Mouse (Mus musculus): ENCODE results near the gene 1600002K03Rik.
"Not testable (repeated sequence)": the region's sequence is repeated elsewhere in the genome, so short reads cannot be mapped to it uniquely, and the experiment has no call there.

1600002K03Rik gene

GRCm38 (mm10) chr10:80154384-80154783 is 18.4 kb upstream of the 1600002K03Rik start:
- no peak for DNase-seq (ENCODE audit: low read depth)

GRCm38 (mm10) chr10:80155277-80155676 is 17.5 kb upstream of the 1600002K03Rik start:
- DNase-seq (ENCODE audit: low read depth): no peak

GRCm38 (mm10) chr10:80156002-80156751 is 16.6 kb upstream of the 1600002K03Rik start:
- peak; percentile 45 for DNase-seq (ENCODE audit: low read depth)

- DNase-seq (ENCODE audit: low read depth): no peak
Observed at GRCm38 (mm10) chr10:80156752-80157053, 16.0 kb upstream of the 1600002K03Rik start.

- DNase-seq (ENCODE audit: low read depth): no peak
Observed at GRCm38 (mm10) chr10:80157141-80157929, 15.4 kb upstream of the 1600002K03Rik start.

GRCm38 (mm10) chr10:80158307-80158986 is 14.3 kb upstream of the 1600002K03Rik start:
- DNase-seq (ENCODE audit: low read depth): peak; percentile 77

- DNase-seq (ENCODE audit: low read depth): peak; percentile 56
Observed at GRCm38 (mm10) chr10:80159021-80159560, 13.7 kb upstream of the 1600002K03Rik start.

- DNase-seq (ENCODE audit: low read depth): peak; percentile 100
Observed at GRCm38 (mm10) chr10:80159561-80160454, 12.9 kb upstream of the 1600002K03Rik start.

- peak; percentile 86 for DNase-seq (ENCODE audit: low read depth)
Observed at GRCm38 (mm10) chr10:80160455-80161371, 12.0 kb upstream of the 1600002K03Rik start.

- peak; percentile 85 for DNase-seq (ENCODE audit: low read depth)
Observed at GRCm38 (mm10) chr10:80161522-80162242, 11.1 kb upstream of the 1600002K03Rik start.

- DNase-seq (ENCODE audit: low read depth): no peak
Observed at GRCm38 (mm10) chr10:80162243-80162608, 10.5 kb upstream of the 1600002K03Rik start.

GRCm38 (mm10) chr10:80162716-80163299 is 9.9 kb upstream of the 1600002K03Rik start:
- DNase-seq (ENCODE audit: low read depth): no peak

- peak; percentile 93 for DNase-seq (ENCODE audit: low read depth)
Observed at GRCm38 (mm10) chr10:80163721-80164120, 9.0 kb upstream of the 1600002K03Rik start.

- DNase-seq (ENCODE audit: low read depth): peak; percentile 72
Observed at GRCm38 (mm10) chr10:80164161-80164997, 8.4 kb upstream of the 1600002K03Rik start.

- peak; percentile 98 for DNase-seq (ENCODE audit: low read depth)
Observed at GRCm38 (mm10) chr10:80164998-80165344, 7.8 kb upstream of the 1600002K03Rik start.

GRCm38 (mm10) chr10:80165392-80166128 is 7.2 kb upstream of the 1600002K03Rik start, which contains the start of gene Cirbp:
TSS of gene Cirbp (plus strand) at chr10:80165985.
- peak; percentile 87 for DNase-seq (ENCODE audit: low read depth)

- not testable (repeated sequence) for DNase-seq (ENCODE audit: low read depth)
Observed at GRCm38 (mm10) chr10:80166136-80166535, 6.6 kb upstream of the 1600002K03Rik start.
